Mouse (Mus musculus): ENCODE measurements around the gene Impdh1.
"Not testable (repeated sequence)": the region's sequence is repeated elsewhere in the genome, so short reads cannot be mapped to it uniquely, and the experiment has no call there.

Impdh1 gene

GRCm38 (mm10) chr6:29178888-29179658 lies 37.1 kb downstream of the Impdh1 start, which contains the start of gene Prrt4:
Gene Prrt4, minus strand, starts transcription at chr6:29179584.
- DNase-seq: peak; percentile 50

DNA sequence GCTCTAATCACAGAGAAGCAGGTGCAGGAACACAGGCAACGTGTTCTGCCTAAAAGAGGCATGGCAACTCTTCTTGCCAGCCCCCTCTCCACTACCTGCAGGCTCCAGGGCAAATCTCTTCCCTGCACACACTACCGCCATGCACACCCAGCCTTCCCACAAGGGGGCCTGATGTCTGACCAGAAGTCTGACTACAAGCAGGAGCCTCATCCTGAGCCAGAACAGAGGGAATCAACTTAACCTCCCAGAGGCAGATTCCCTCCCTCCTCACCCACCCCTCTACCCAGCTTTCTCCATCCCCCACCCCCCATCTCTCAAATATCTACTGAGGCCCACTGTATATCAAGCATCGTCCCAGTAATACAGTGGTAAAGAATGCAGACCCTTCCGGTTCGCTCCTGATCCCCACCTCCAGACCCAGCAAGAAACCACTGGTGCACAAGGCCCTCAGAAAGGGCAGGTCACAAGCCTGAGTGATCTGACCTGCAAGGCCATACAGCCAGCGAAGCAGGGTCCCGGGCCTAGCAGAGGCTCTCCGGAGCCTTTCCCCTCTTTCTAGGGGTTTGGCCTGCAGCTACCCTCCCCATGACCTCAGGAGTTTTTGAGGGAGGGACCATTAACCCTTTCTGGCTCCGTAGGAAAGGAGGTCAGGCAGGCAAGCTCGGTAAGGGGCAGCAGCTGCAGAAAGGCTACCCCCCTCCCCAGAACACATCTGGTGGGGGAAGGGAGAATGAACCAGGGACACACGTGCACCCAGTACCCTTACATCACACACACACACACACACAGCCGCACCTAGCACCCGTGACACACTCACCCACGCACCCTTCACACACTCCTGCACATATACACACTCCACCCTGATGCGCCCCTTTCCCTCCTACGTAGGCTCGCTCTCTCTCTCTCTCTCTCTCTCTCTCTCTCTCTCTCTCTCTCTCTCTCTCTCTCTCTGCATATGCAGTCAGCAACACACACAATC lies 38.0 kb downstream of the Impdh1 start:
- no peak for DNase-seq

- no peak for DNase-seq
Measured at GRCm38 (mm10) chr6:29175113-29175512, 41.1 kb downstream of the Impdh1 start.

GRCm38 (mm10) chr6:29174368-29174767 lies 41.8 kb downstream of the Impdh1 start:
- no peak for DNase-seq

GRCm38 (mm10) chr6:29170952-29171388 lies 45.2 kb downstream of the Impdh1 start:
- peak; percentile 83 for DNase-seq

- DNase-seq: peak; percentile 24
Measured at GRCm38 (mm10) chr6:29170063-29170921, 45.9 kb downstream of the Impdh1 start.

- no peak for DNase-seq
Measured at GRCm38 (mm10) chr6:29169675-29170062, 46.5 kb downstream of the Impdh1 start.

GRCm38 (mm10) chr6:29168871-29169270 lies 47.3 kb downstream of the Impdh1 start:
- DNase-seq: no peak

DNA sequence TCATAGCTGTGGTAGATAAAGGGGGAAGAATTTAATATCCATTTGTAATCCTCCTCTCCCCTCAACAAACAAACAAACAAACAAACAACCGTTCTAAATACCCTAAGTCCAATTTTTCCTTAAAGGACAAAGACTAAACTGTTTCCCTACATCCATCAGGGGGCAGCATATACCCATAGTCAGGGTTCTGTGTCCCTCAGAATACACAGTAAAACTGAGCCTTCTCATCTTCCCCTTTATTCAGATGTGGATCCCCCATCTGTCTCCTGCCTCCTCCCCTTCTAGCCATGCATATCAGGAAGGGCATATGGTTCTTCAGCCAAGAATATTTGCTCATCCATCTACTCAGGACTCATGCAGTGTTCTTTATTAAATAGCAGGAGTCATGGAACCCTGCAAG lies 50.0 kb downstream of the Impdh1 start:
- DNase-seq: peak; percentile 57

DNA sequence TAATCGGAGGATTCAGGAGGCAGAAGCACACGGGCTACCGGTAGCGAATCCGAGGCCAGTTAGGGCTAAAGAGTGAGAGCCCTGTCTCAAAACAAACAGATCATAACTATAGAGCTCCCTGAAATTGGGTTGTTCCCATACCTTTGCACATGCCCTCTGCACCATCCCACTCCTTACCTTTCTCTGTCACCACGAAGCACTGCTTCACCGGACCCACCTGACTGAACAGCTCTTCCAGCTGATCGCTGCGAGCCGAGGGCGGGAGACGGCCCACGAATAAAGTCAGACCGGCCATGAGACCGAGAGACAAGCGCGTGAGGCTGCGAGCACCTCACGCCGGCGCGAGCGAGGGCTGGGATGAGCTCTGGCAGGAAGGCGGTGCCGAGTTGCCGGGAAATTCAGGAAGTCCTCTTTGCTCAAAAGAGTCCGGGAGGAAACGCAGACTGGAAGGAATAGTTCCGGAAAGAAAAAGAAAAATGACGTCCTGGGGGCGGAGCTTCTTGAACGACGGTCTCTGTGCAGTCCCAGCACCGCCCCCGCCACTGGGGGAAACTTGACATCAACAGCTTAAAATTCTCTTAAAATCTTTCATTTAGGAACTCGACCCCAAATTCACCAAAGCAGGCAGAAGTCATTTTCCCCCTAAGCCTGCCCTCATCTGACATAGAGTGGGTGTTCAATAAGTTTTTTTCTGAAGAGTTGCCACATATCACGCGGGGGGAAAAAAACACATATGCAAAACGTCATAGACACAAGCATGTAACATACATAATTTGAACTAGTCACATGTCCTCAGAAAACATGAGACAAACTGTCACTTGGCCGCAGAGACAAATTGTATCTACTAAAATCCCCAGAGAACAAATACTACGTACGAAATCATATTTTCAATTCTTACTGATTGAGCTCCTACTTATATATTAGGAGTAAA lies 51.6 kb downstream of the Impdh1 start, which contains the start of gene Rbm28:
Gene Rbm28, minus strand, starts transcription at position 693 of the 931 bp plus-strand sequence.
- DNase-seq: peak; percentile 89

DNA sequence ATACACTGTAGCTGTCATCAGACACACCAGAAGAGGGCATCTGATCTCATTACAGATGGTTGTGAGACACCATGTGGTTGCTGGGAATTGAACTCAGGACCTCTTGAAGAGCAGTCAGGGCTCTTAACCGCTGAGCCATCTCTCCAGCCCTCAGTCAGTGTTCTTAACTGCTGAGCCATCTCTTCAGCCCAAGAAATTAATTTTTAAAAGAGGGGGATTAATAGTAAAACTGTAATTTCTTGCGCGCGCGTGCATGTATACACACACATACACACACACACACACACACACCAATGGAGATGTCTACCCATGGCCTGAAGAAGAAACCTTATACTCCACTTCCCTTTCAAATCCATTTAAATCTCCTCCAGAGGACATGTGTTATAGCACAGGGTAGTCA lies 54.9 kb downstream of the Impdh1 start:
- not testable (repeated sequence) for DNase-seq

GRCm38 (mm10) chr6:29160786-29161185 lies 55.4 kb downstream of the Impdh1 start:
- no peak for DNase-seq

DNA sequence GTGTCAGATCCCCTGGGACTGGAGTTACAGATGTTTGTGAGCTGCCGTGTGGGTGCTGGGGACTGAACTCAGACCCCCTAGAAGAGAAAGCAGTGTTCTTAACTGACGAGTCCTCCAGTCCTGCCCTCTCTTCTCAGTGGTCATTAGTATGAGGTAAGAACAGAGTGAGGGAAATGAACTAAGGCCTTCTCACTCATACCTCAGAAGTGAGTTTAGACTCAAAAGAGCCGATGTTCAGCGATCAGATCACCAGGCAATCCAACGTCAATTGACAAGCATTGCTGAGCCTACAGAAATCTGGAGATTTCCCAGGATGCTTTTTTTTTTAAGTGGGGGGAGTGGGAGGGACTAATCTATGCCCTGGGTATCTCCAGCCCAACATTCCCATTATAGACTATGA lies 59.8 kb downstream of the Impdh1 start:
- no peak for DNase-seq
